Mouse (Mus musculus) heart, postnatal 10 days (tissue): ENCODE measurements around the gene Atg13. TPM values are rescaled to one million over a fixed set of nuclear protein-coding genes. Genes with fewer than 3 reads are reported as not detected.

Experiments used
- DNase-seq, 2 experiments: peaks; one replicate each; pipeline ENCODE4 v3.0.0; 2021
- intact Hi-C: fragments of 180-260 bp; cut with DNase I; formaldehyde crosslinking; loops from one replicate; pipeline ENCODE4 v1.15.1; 2025
- total RNA-seq, 2 experiments: library from RNA; stranded (reverse); gene quantifications; 2 replicates each; pipeline ENCODE4 v1.2.3; 2021

The Atg13 gene
- total RNA-seq, 2 experiments from 2014 or later: 37.5 to 39.7 TPM

- peak; percentile 98 to 99 for DNase-seq
- intact Hi-C loops: no loop called here
Measured at GRCm38 (mm10) chr2:91649553-91650359, 60.6 kb downstream of the Atg13 start, which contains the start of the genes Zfp408 and Arhgap1. Gene Zfp408 (minus strand): TSS chr2:91649791. Gene Arhgap1 (plus strand): TSS chr2:91649860.

GRCm38 (mm10) chr2:91649152-91649551 lies 61.2 kb downstream of the Atg13 start:
- intact Hi-C loops: no loop called here
- peak in 1 of 2 experiments; percentile 21 for DNase-seq

- intact Hi-C loops: no loop called here
- DNase-seq: peak; percentile 37 to 62
Measured at GRCm38 (mm10) chr2:91646733-91647132, 63.6 kb downstream of the Atg13 start.

GRCm38 (mm10) chr2:91645811-91646210 lies 64.6 kb downstream of the Atg13 start:
- intact Hi-C loops: no loop called here
- DNase-seq: no peak

GRCm38 (mm10) chr2:91645354-91645753 lies 65.0 kb downstream of the Atg13 start:
- DNase-seq: no peak
- intact Hi-C loops: no loop called here

GRCm38 (mm10) chr2:91644021-91644420 lies 66.4 kb downstream of the Atg13 start:
- no peak for DNase-seq
- intact Hi-C loops: no loop called here

GRCm38 (mm10) chr2:91642825-91643415 lies 67.5 kb downstream of the Atg13 start:
- intact Hi-C loops: no loop called here

GRCm38 (mm10) chr2:91638931-91639330 lies 71.4 kb downstream of the Atg13 start:
- DNase-seq: no peak
- intact Hi-C loops: no loop called here

More at GRCm38 (mm10) chr2:91642825-91643415, 67.5 kb downstream of the Atg13 start:
- DNase-seq: no peak

- intact Hi-C loops: no loop called here
Measured at GRCm38 (mm10) chr2:91636727-91637338, 73.5 kb downstream of the Atg13 start.

GRCm38 (mm10) chr2:91636229-91636628 lies 74.1 kb downstream of the Atg13 start, which contains the start of gene F2:
Gene F2 (minus strand): TSS chr2:91636414.
- intact Hi-C loops: no loop called here
- DNase-seq: no peak

More at GRCm38 (mm10) chr2:91636727-91637338, 73.5 kb downstream of the Atg13 start:
- no peak for DNase-seq

GRCm38 (mm10) chr2:91635486-91635885 lies 74.9 kb downstream of the Atg13 start:
- intact Hi-C loops: no loop called here
- no peak for DNase-seq

GRCm38 (mm10) chr2:91634841-91635240 lies 75.5 kb downstream of the Atg13 start:
- intact Hi-C loops: no loop called here
- DNase-seq: no peak

- no peak for DNase-seq
- intact Hi-C loops: no loop called here
Measured at GRCm38 (mm10) chr2:91633334-91633977, 76.9 kb downstream of the Atg13 start.

- intact Hi-C loops: no loop called here
- DNase-seq: no peak
Measured at GRCm38 (mm10) chr2:91632316-91632715, 78.1 kb downstream of the Atg13 start.

- DNase-seq: no peak
Measured at GRCm38 (mm10) chr2:91631826-91632225, 78.5 kb downstream of the Atg13 start.

GRCm38 (mm10) chr2:91630384-91630783 lies 80.0 kb downstream of the Atg13 start:
- no peak for DNase-seq
- intact Hi-C loops: no loop called here

More at GRCm38 (mm10) chr2:91631826-91632225, 78.5 kb downstream of the Atg13 start:
- intact Hi-C loops: no loop called here

GRCm38 (mm10) chr2:91629682-91630081 lies 80.7 kb downstream of the Atg13 start:
- no peak for DNase-seq
- intact Hi-C loops: no loop called here

GRCm38 (mm10) chr2:91628171-91628570 lies 82.2 kb downstream of the Atg13 start:
- DNase-seq: no peak
- intact Hi-C loops: no loop called here

GRCm38 (mm10) chr2:91627486-91627885 lies 82.9 kb downstream of the Atg13 start:
- DNase-seq: no peak
- intact Hi-C loops: no loop called here
